Mouse (Mus musculus): Measurements from ENCODE around the gene Rb1. TPM values are rescaled to one million over a fixed set of nuclear protein-coding genes. Genes with fewer than 3 reads are reported as not detected.

Rb1 gene
- polyA plus RNA-seq, 1 experiment from 2014 or later: 41.4 TPM

GRCm38 (mm10) chr14:73181144-73181543 is 144.5 kb downstream of the Rb1 start:
- H3K36me3 ChIP-seq (ENCODE audit: control insufficient read depth, insufficient read depth, low read length): peaks cover 15% of the 10 kb centered on the region
- H3K9me3 ChIP-seq (ENCODE audit: control insufficient read depth, low read length): peaks cover 4% of the 10 kb centered on the region; the same call in 1 of the 2 replicates
- no peak overlapping the region for H3K4me3 ChIP-seq (ENCODE audit: low read depth, low read length)
- no peak overlapping the region for H3K4me2 ChIP-seq
- H3K9ac ChIP-seq (ENCODE audit: low read length): no peak overlapping the region
- H3K4me1 ChIP-seq (ENCODE audit: control insufficient read depth, insufficient read depth, low read length): no peaks in the 10 kb centered on the region
- ATAC-seq (ENCODE audit: low FRiP score): no peak
- DNase-seq (ENCODE audit: low spot score, missing footprints): no peak
- H3K27me3 ChIP-seq (ENCODE audit: control insufficient read depth, insufficient read depth, low read length): no peaks in the 10 kb centered on the region
- H3K27ac ChIP-seq (ENCODE audit: low read depth, low read length): no peak overlapping the region
- WGBS: 86% methylated on average over 2 of the region's 2 CpGs

DNA sequence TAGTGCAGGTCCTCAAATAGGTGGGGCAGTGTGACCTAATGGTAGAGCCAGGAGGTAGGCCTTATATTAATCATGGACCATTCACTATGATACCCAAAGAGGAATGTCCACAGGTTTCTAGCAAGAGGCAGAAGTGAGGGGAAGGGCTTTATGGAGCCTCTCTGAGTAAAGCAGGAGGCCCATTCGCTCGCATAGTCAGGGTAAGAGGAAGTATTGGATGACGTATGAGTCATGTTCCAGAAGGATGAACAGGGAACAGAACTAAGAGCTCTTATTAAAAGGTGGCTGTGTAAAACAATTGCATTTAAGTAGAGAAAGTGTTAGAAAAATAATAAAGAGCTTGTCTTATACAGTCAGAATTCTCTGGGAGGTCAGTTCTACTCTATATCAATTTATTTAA is 145.0 kb downstream of the Rb1 start:
- ATAC-seq (ENCODE audit: low FRiP score): no peak
- H3K4me3 ChIP-seq (ENCODE audit: low read depth, low read length): no peak overlapping the region
- H3K27me3 ChIP-seq (ENCODE audit: control insufficient read depth, insufficient read depth, low read length): no peaks in the 10 kb centered on the region
- no peak overlapping the region for H3K9ac ChIP-seq (ENCODE audit: low read length)
- peaks cover 15% of the 10 kb centered on the region for H3K36me3 ChIP-seq (ENCODE audit: control insufficient read depth, insufficient read depth, low read length)
- no peaks in the 10 kb centered on the region for H3K4me1 ChIP-seq (ENCODE audit: control insufficient read depth, insufficient read depth, low read length)
- 96% methylated on average over 3 of the region's 3 CpGs for WGBS
- no peak overlapping the region for H3K4me2 ChIP-seq
- peaks cover 4% of the 10 kb centered on the region; the same call in 1 of the 2 replicates for H3K9me3 ChIP-seq (ENCODE audit: control insufficient read depth, low read length)
- DNase-seq (ENCODE audit: low spot score, missing footprints): no peak
- H3K27ac ChIP-seq (ENCODE audit: low read depth, low read length): no peak overlapping the region

- peaks cover 14% of the 10 kb centered on the region; the same call in 1 of the 2 replicates for H3K36me3 ChIP-seq (ENCODE audit: control insufficient read depth, insufficient read depth, low read length)
- no peak overlapping the region for H3K4me2 ChIP-seq
- no peaks in the 10 kb centered on the region for H3K27me3 ChIP-seq (ENCODE audit: control insufficient read depth, insufficient read depth, low read length)
- H3K9ac ChIP-seq (ENCODE audit: low read length): no peak overlapping the region
- no peaks in the 10 kb centered on the region for H3K4me1 ChIP-seq (ENCODE audit: control insufficient read depth, insufficient read depth, low read length)
- H3K4me3 ChIP-seq (ENCODE audit: low read depth, low read length): no peak overlapping the region
- no peak for ATAC-seq (ENCODE audit: low FRiP score)
- WGBS: 87% methylated on average over 4 of the region's 4 CpGs
- H3K9me3 ChIP-seq (ENCODE audit: control insufficient read depth, low read length): no peaks in the 10 kb centered on the region
- no peak overlapping the region for H3K27ac ChIP-seq (ENCODE audit: low read depth, low read length)
- DNase-seq (ENCODE audit: low spot score, missing footprints): no peak
These were observed 146.4 kb downstream of the Rb1 start for GRCm38 (mm10) chr14:73179221-73179681.

DNA sequence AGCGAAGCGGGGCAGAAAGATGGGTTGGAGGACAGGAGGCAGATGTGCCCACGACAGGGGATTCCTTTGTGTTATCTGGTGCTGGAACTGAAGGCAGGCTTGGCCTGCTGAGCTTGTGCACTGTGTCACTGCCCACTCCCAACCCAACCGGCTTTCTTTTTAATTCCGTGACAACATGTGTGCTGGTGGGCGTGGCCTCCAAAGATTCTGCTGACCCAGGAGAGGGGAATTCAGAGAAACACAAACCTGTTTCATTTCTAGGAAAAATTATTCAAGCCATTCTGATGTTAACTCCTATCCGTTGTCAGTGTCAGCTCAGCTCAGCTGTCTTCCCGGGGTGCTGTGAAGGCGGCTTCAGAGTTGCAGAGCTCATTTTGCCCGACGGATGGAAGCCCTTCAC is 147.7 kb downstream of the Rb1 start:
- H3K27me3 ChIP-seq (ENCODE audit: control insufficient read depth, insufficient read depth, low read length): no peaks in the 10 kb centered on the region
- H3K9me3 ChIP-seq (ENCODE audit: control insufficient read depth, low read length): no peaks in the 10 kb centered on the region
- H3K36me3 ChIP-seq (ENCODE audit: control insufficient read depth, insufficient read depth, low read length): peaks cover 14% of the 10 kb centered on the region; the same call in 1 of the 2 replicates
- H3K9ac ChIP-seq (ENCODE audit: low read length): no peak overlapping the region
- H3K4me2 ChIP-seq: no peak overlapping the region
- no peaks in the 10 kb centered on the region for H3K4me1 ChIP-seq (ENCODE audit: control insufficient read depth, insufficient read depth, low read length)
- 90% methylated on average over 11 of the region's 11 CpGs for WGBS
- no peak overlapping the region for H3K4me3 ChIP-seq (ENCODE audit: low read depth, low read length)
- no peak for DNase-seq (ENCODE audit: low spot score, missing footprints)
- no peak for ATAC-seq (ENCODE audit: low FRiP score)
- H3K27ac ChIP-seq (ENCODE audit: low read depth, low read length): no peak overlapping the region

DNA sequence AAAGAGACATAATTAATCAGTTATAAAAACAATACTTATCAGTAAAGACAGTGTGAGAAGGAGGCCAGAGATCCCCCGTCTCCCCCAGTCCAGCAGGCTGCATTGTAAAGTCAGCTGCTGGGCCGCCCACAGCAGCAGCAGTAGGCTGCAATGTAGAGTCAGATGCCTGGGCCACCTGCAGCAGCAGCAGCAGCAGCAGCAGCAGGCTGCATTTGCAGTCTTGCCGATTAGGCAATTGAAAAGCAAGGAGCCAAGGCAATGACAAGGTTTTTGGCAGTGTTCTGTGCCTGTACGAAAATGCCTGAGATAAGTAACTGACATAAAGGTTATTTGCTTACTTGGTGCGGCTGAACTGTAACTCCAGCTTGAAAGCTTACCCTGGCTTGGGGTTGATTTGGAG is 149.4 kb downstream of the Rb1 start:
- no peak overlapping the region for H3K9ac ChIP-seq (ENCODE audit: low read length)
- H3K4me1 ChIP-seq (ENCODE audit: control insufficient read depth, insufficient read depth, low read length): no peaks in the 10 kb centered on the region; the same call in 1 of the 2 replicates
- no peak overlapping the region for H3K27ac ChIP-seq (ENCODE audit: low read depth, low read length)
- no peak overlapping the region for H3K4me3 ChIP-seq (ENCODE audit: low read depth, low read length)
- H3K4me2 ChIP-seq: no peak overlapping the region
- no peaks in the 10 kb centered on the region for H3K9me3 ChIP-seq (ENCODE audit: control insufficient read depth, low read length)
- 92% methylated on average over 5 of the region's 5 CpGs for WGBS
- no peak for ATAC-seq (ENCODE audit: low FRiP score)
- DNase-seq (ENCODE audit: low spot score, missing footprints): no peak
- H3K36me3 ChIP-seq (ENCODE audit: control insufficient read depth, insufficient read depth, low read length): peaks cover 12% of the 10 kb centered on the region; the same call in 1 of the 2 replicates
- H3K27me3 ChIP-seq (ENCODE audit: control insufficient read depth, insufficient read depth, low read length): no peaks in the 10 kb centered on the region

DNA sequence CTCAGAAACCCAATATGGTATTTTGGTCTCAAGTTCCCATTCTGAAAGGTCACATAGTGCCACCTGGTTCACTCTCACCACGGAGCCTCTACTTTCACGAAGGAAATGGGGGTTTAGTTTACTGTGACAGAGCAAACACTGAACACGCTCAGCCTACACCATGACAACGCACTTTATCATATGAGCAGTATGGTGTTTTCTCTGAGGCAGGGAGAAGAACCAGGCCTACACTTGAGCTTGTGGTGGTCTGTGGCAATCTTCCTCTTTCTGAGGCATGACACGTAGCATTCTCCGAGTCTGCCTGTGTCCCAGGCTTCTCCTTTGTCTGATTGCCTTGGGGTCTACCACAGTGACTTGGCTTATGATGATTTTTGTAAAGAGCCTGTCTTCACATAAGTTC is 149.8 kb downstream of the Rb1 start:
- Histone ChIP-seq H3K27me3 (ENCODE audit: control insufficient read depth, insufficient read depth, low read length) (no peaks in the 10 kb centered on the region), H3K4me3 (ENCODE audit: low read depth, low read length) (no peak overlapping the region), H3K4me2 (no peak overlapping the region), H3K36me3 (ENCODE audit: control insufficient read depth, insufficient read depth, low read length) (peaks cover 12% of the 10 kb centered on the region; the same call in 1 of the 2 replicates), H3K9me3 (ENCODE audit: control insufficient read depth, low read length) (no peaks in the 10 kb centered on the region), H3K9ac (ENCODE audit: low read length) (no peak overlapping the region), H3K4me1 (ENCODE audit: control insufficient read depth, insufficient read depth, low read length) (no peaks in the 10 kb centered on the region; the same call in 1 of the 2 replicates), H3K27ac (ENCODE audit: low read depth, low read length) (no peak overlapping the region)
- DNase-seq (ENCODE audit: low spot score, missing footprints) (no peak), ATAC-seq (ENCODE audit: low FRiP score) (no peak)
- WGBS: 91% methylated on average over 6 of the region's 6 CpGs

DNA sequence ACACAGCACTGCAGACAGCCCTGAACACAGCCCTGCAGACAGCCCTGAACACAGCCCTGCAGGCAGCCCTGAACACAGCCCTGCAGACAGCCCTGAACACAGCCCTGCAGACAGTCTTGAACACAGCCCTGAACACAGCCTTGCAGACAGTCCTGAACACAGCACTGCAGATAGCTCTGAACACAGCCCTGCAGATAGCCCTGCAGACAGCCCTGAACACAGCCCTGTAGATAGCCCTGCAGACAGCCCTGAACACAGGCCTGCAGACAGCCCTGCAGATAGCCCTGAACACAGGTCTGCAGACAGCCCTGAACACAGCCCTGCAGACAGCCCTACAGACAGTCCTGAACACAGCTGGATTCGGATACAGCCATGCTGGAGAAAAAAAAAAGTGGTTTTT is 150.6 kb downstream of the Rb1 start:
- ATAC-seq (ENCODE audit: low FRiP score) (no peak), DNase-seq (ENCODE audit: low spot score, missing footprints) (no peak)
- H3K4me3 ChIP-seq (ENCODE audit: low read depth, low read length): no peak overlapping the region

DNA sequence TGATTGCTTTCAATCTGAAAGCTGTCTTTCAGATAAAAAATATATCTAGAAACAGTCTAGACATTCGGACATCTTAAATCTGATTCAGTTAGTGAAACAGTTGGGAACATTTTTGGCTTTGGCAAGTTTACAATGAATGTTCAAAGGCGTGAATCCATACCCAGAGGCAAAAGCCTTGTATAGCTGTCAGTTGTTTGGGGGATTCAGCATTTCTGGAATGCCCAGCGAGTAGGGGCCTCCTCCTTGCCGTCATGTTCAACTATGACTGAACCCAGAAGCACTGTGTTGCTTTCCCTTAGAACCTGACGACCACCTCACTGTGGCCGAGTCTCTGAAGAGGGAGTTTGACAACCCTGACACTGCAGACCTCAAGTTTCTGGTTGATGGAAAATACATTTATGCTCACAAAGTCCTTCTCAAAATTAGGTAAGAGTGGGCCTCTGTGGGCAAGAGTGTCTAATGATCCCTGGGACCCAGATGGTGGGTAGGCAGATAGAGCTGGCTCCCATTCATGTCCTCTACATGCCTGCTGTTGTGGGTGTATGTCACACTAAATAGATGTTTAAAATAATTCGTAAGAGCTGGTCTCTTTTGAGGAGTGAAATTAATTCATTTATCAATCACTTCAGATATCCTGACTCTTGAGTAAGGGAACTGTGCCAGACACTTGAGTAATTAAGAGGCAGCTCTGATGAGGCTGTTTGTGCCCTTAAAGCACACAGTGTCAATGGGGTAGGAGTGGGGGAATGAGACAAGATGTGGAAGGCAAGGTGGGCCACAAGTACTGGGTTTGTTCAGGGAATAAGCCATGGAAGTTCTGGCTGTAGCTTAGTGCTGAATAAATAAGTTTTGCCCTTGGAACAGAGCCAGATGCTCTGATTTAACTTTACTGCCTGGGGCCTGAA is 151.3 kb downstream of the Rb1 start:
- Histone ChIP-seq H3K4me2 (no peak overlapping the region), H3K9ac (ENCODE audit: low read length) (no peak overlapping the region), H3K27me3 (ENCODE audit: control insufficient read depth, insufficient read depth, low read length) (no peaks in the 10 kb centered on the region), H3K36me3 (ENCODE audit: control insufficient read depth, insufficient read depth, low read length) (peaks cover 12% of the 10 kb centered on the region), H3K4me1 (ENCODE audit: control insufficient read depth, insufficient read depth, low read length) (no peaks in the 10 kb centered on the region; the same call in 1 of the 2 replicates), H3K27ac (ENCODE audit: low read depth, low read length) (no peak overlapping the region), H3K9me3 (ENCODE audit: control insufficient read depth, low read length) (no peaks in the 10 kb centered on the region), H3K4me3 (ENCODE audit: low read depth, low read length) (no peak overlapping the region)
- no peak for ATAC-seq (ENCODE audit: low FRiP score)
- DNase-seq (ENCODE audit: low spot score, missing footprints): no peak
- WGBS: 91% methylated on average over 7 of the region's 7 CpGs

More for the DNA sequence above, 150.6 kb downstream of the Rb1 start:
- Histone ChIP-seq H3K9ac (ENCODE audit: low read length) (no peak overlapping the region), H3K4me1 (ENCODE audit: control insufficient read depth, insufficient read depth, low read length) (no peaks in the 10 kb centered on the region; the same call in 1 of the 2 replicates), H3K4me2 (no peak overlapping the region), H3K27me3 (ENCODE audit: control insufficient read depth, insufficient read depth, low read length) (no peaks in the 10 kb centered on the region), H3K27ac (ENCODE audit: low read depth, low read length) (no peak overlapping the region), H3K36me3 (ENCODE audit: control insufficient read depth, insufficient read depth, low read length) (peaks cover 12% of the 10 kb centered on the region), H3K9me3 (ENCODE audit: control insufficient read depth, low read length) (no peaks in the 10 kb centered on the region)
- 91% methylated on average over 1 of the region's 1 CpGs for WGBS

DNA sequence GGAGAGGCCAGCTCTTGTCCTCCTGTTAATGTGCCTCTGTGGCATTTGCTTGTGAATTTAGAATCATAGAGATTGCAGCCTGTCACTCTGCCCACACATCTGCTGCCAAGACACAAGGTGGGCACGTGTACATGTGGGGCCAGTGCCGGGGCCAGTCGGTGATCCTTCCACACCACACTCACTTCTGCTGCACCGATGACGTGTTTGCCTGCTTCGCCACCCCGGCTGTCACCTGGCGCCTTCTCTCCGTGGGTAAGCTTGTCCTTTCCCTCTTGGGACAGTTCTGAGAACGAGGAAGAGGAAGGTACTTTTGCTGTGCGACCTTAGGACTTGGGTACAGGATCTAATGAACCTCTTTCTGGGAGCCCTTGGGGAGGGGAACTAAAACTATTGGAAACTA is 152.0 kb downstream of the Rb1 start:
- ATAC-seq (ENCODE audit: low FRiP score) (no peak), DNase-seq (ENCODE audit: low spot score, missing footprints) (no peak)
- no peak overlapping the region for H3K27ac ChIP-seq (ENCODE audit: low read depth, low read length)
- peaks cover 9% of the 10 kb centered on the region for H3K36me3 ChIP-seq (ENCODE audit: control insufficient read depth, insufficient read depth, low read length)
- no peaks in the 10 kb centered on the region for H3K9me3 ChIP-seq (ENCODE audit: control insufficient read depth, low read length)
- no peaks in the 10 kb centered on the region for H3K27me3 ChIP-seq (ENCODE audit: control insufficient read depth, insufficient read depth, low read length)
- no peak overlapping the region for H3K4me2 ChIP-seq
- H3K4me1 ChIP-seq (ENCODE audit: control insufficient read depth, insufficient read depth, low read length): no peaks in the 10 kb centered on the region; the same call in 1 of the 2 replicates
- no peak overlapping the region for H3K4me3 ChIP-seq (ENCODE audit: low read depth, low read length)
- 94% methylated on average over 11 of the region's 11 CpGs for WGBS
- H3K9ac ChIP-seq (ENCODE audit: low read length): no peak overlapping the region
